Mouse (Mus musculus) CD4-positive naive resting alpha-beta T cell, adult 76 days (primary cell): ENCODE measurements around the gene Atat1. TPM values are rescaled to one million over a fixed set of nuclear protein-coding genes. Genes with fewer than 3 reads are reported as not detected.

Experiments
- total RNA-seq: library from RNA; stranded (reverse); gene quantifications from one replicate; pipeline ENCODE4 v1.2.4, GENCODE M21; 2023

Gene Atat1
- 8.4 TPM for total RNA-seq

DNA sequence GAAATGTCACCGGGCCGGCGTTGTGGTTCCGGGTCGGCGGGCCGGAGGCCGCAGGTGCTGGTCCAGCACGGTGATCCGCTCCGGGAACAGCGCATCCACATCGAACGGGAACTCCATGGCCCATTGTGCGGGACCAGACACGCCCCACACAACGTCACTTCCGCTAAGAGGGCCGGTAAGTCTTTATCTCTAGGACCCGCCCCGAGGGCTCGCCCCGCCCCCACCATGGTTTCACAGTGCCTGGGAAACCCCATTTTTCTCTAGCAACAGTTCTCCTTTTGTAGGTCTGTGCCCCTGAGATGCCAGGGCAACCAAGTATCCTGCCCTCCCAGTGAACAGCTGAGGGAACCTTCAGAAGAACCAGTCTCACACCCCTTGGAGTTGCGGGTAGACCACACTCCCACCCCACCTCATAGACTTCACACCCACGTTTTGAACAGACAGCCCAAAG, at the start of gene Atat1:
Gene Atat1 (minus strand): TSS at position 157 of the 451 bp plus-strand sequence.

DNA sequence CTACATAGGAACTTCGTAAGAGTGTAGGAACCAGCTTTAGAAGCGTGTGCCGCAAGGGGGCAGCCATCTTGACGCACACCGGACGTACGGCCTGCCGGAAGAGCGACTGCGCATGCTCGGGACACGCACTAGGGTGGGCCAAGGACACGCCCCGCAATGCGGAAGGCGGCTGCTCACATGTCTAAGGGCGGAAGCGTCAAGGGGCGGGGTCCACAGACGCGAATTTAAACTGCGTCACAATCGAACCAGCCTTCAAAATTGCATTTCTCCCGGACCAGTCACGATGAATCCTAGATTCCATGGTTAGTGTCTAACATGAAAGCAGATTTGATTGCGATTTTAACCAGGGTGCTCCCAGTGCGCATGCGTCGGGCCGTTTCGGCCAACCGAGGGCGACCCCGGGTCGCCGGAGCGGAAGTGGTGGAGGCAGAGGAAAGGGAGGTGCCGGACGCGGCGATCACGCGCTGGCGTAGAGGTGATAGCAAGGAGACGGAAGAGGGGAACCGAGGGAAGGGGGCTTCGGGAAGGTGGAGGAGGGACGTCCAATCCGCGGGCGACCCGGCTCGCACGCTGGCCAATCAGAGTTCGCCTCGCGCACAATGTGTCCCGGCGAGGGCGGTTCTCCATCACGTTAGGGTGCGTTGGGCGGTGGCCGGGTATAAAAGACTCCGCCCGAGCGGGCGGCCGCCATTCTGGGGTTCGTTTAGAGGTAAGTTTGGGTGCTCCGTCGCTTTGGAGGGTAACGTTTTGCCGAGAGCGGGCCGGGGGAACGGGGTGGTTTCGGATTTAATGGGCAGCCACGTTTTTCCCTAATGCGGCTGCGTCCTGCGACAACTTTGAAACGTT, 6.6 kb upstream of the Atat1 start, which contains the start of the genes Mrps18b and Ppp1r10:
Gene Mrps18b (minus strand): TSS at position 93 of the 846 bp plus-strand sequence.
Gene Ppp1r10 (plus strand): TSS at position 138 of the 846 bp plus-strand sequence.

GRCm38 (mm10) chr17:35896781-35897643, 12.9 kb downstream of the Atat1 start, which contains the start of gene 2310061I04Rik:
TSS of gene 2310061I04Rik (minus strand) at chr17:35897431.

GRCm38 (mm10) chr17:35879245-35880057, 30.4 kb downstream of the Atat1 start, which contains the start of gene Dhx16:
TSS of gene Dhx16 (plus strand) at chr17:35879819.

GRCm38 (mm10) chr17:35865481-35866280, 44.2 kb downstream of the Atat1 start, which contains the start of gene Ppp1r18:
TSS of gene Ppp1r18 (plus strand) at chr17:35865593.

GRCm38 (mm10) chr17:35861198-35861857, 48.5 kb downstream of the Atat1 start, which contains the start of gene Nrm:
TSS of gene Nrm (plus strand) at chr17:35861318.

Other genes with a start within 250 kb of the Atat1 start
- 33.4 TPM for gene Vars2, start 242.5 kb downstream of the Atat1 start, total RNA-seq
- 10.5 TPM for gene Gtf2h4, start 236.3 kb downstream of the Atat1 start, total RNA-seq
- 11.4 TPM for gene Ddr1, start 205.5 kb downstream of the Atat1 start, total RNA-seq
- gene Ier3, start 88.4 kb downstream of the Atat1 start, total RNA-seq = 2.2 TPM
- 30.4 TPM for gene Flot1, start 86.8 kb downstream of the Atat1 start, total RNA-seq
- 454 TPM for gene Tubb5, start 71.8 kb downstream of the Atat1 start, total RNA-seq
- 59.9 TPM for gene Mdc1, start 68.6 kb downstream of the Atat1 start, total RNA-seq
- gene Nrm, start 48.8 kb downstream of the Atat1 start, total RNA-seq = 20.2 TPM
- gene Ppp1r18, start 44.5 kb downstream of the Atat1 start, total RNA-seq = 210 TPM
- gene Dhx16, start 30.3 kb downstream of the Atat1 start, total RNA-seq = 91.4 TPM
- gene 2310061I04Rik, start 12.6 kb downstream of the Atat1 start, total RNA-seq = 24.5 TPM
- gene Mrps18b, start 6.3 kb upstream of the Atat1 start, total RNA-seq = 69.2 TPM
- 129 TPM for gene Ppp1r10, start 6.4 kb upstream of the Atat1 start, total RNA-seq
- 136 TPM for gene Abcf1, start 59.7 kb upstream of the Atat1 start, total RNA-seq
- 64.9 TPM for gene Gnl1, start 69.8 kb upstream of the Atat1 start, total RNA-seq
- gene Prr3, start 70.2 kb upstream of the Atat1 start, total RNA-seq = 61.8 TPM
- 23.7 TPM for gene H2-T24, start 110.5 kb upstream of the Atat1 start, total RNA-seq
- gene H2-T23, start 122.8 kb upstream of the Atat1 start, total RNA-seq = 257 TPM
- gene H2-T22, start 132.7 kb upstream of the Atat1 start, total RNA-seq = 190 TPM
- gene Gm6034, start 132.9 kb upstream of the Atat1 start, total RNA-seq = 1.1 TPM
- 70.7 TPM for gene Gm11127, start 148.3 kb upstream of the Atat1 start, total RNA-seq
- gene Gm19684, start 211.6 kb upstream of the Atat1 start, total RNA-seq = 9.2 TPM
- 10.3 TPM for gene Gm7030, start 219.3 kb upstream of the Atat1 start, total RNA-seq